Mouse (Mus musculus): ENCODE data around the gene Arf5.

GRCm38 (mm10) chr6:28428290-28428689, 4.9 kb downstream of the Arf5 start, which contains the start of gene Gcc1:
- no peak for TF ChIP-seq GATA1 (IDR thresholded peaks at IDR 0.05; ENCODE audit: low read length)
- no peak for TF ChIP-seq TAL1 (IDR thresholded peaks at IDR 0.05; ENCODE audit: low read length)
